Mouse (Mus musculus) CH12.LX (cell line): ENCODE measurements at regions not wholly inside any gene's neighbourhood (a gene's known extent, or its start where the extent isn't known, plus 50 kb on each side); places are given as distances from the start of the nearest gene placed in this dataset.

Experiments used
- CHD2 ChIP-seq: IDR thresholded peaks from 2 replicates; pipeline ENCODE4 v1.6.1; 2011; ENCODE audit warnings: low read length, improper control_type of control experiment
- CTCF ChIP-seq, 2 experiments: IDR thresholded peaks in 1 of 2; conservative IDR thresholded peaks in 1 of 2; 2 replicates each; pipeline ENCODE4 v1.5.1; 2011 to 2012; ENCODE audit warnings: low read depth in 2 of 2, low read length in 2 of 2, improper control_type of control experiment in 1 of 2, inconsistent platforms in 1 of 2, mild to moderate bottlenecking in 1 of 2, moderate library complexity in 1 of 2
- MAX ChIP-seq: IDR thresholded peaks from 2 replicates; pipeline ENCODE4 v1.6.1; 2011; ENCODE audit warnings: low read length, improper control_type of control experiment
- SMC3 ChIP-seq: IDR thresholded peaks from 2 replicates; pipeline ENCODE4 v1.6.1; 2011; ENCODE audit warnings: low read depth, low read length, improper control_type of control experiment
- UBTF ChIP-seq: IDR thresholded peaks from 2 replicates; pipeline ENCODE4 v1.6.1; 2012; ENCODE audit warnings: low read depth, mild to moderate bottlenecking, inconsistent platforms, low read length, improper control_type of control experiment, moderate library complexity
- USF1 ChIP-seq: IDR thresholded peaks from 2 replicates; pipeline ENCODE4 v1.6.1; 2014; ENCODE audit warnings: low read depth, mild to moderate bottlenecking, inconsistent platforms, low read length, improper control_type of control experiment
- USF2 ChIP-seq: conservative IDR thresholded peaks from 2 replicates; pipeline ENCODE4 v1.6.1; 2011; ENCODE audit warnings: low read depth, low read length, improper control_type of control experiment

DNA sequence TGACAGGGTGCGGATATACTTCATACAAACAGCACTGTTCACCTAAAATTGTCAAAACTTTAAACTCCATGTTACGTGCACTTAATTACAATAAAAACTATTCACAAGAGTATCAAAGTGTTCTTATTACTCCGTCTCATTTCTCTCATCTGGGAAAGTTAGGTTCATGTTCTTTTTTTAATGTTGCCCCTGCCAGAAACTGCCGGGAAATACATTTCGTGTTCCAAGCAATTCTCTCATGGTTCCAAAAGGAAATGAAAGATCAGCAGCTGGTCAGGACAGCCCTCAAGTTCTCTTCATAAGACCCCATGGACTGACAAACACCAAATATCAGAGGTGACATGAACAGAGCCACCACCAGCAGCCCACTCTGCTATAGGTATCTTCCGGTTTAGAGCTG is 565.7 kb downstream of the Nfib start:
- TF ChIP-seq CTCF (conservative IDR thresholded peaks at IDR 0.05 in 1 of 2, IDR thresholded peaks at IDR 0.05 in 1 of 2; ENCODE audit: low read depth in 2 of 2, low read length in 2 of 2) (no peak), UBTF (no peak), USF2 (no peak), SMC3 (no peak), USF1 (no peak), MAX (no peak), CHD2 (no peak)
